Mouse (Mus musculus): Measurements from ENCODE around the gene Tmem208. TPM values are rescaled to one million over a fixed set of nuclear protein-coding genes. Genes with fewer than 3 reads are reported as not detected.

Tmem208 gene
- total RNA-seq, 2 experiments from 2014 or later: 64.8 to 82.8 TPM

GRCm38 (mm10) chr8:105348450-105349095 is 22.4 kb downstream of the Tmem208 start, which contains the start of gene Slc9a5:
Slc9a5 (plus strand) TSS chr8:105348843.
- ATAC-seq (replicated peaks; ENCODE audit: poor library complexity, severe bottlenecking): no peak

DNA sequence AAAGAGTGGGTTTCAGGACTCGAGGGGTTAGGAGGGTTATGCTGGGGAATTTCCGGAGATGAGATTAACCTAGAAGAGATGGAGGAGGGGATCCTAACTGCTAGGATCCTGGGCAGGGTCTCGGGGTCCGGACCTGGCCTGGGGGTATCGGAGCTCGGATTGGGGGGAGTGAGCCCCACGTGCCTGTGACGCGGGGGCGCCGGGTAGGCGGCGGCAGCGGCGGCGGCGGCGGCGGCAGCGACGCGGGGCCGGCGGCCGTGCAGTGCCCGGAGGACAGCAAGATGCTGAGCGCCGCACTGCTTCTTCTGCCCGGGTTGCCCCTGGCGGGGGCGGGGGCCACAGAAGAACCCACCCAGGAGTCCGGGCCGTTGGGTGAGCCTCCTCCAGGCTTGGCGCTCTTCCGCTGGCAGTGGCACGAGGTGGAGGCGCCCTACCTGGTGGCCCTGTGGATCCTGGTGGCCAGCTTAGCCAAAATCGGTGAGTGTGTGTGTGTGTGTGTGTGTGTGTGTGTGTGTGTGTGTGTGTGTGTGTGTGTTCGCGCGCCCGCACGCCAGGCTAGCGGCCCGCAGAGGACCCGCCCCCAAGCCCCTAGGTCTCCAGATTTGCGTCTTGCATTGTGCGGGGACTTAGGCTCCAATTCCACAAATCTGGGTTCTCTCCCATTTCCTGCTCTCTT is 23.1 kb downstream of the Tmem208 start:
- 0 out of 2 replicates have a peak, but pooled peaks have one; percentile 3 for ATAC-seq (replicated peaks; ENCODE audit: poor library complexity, severe bottlenecking)

DNA sequence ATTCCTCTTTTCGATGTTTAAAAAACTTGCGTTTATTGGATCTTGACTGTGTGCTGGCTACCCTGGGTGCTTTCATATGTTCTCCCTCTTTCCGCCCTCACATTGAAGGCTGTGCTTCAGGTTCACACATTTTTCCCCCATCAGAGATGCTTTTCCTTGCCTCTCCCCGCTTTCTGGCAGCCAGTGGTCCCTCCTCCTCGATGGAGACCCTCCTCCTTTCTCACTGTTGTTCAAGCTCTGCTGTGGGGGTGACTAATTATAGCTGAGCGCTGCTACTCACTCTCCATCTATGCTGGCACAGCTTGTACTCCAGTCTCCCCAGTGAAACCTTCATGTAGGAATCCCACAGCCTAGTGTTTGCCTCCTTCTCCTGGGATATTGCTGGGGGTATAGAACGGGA is 24.0 kb downstream of the Tmem208 start:
- no peak for ATAC-seq (replicated peaks; ENCODE audit: poor library complexity, severe bottlenecking)

DNA sequence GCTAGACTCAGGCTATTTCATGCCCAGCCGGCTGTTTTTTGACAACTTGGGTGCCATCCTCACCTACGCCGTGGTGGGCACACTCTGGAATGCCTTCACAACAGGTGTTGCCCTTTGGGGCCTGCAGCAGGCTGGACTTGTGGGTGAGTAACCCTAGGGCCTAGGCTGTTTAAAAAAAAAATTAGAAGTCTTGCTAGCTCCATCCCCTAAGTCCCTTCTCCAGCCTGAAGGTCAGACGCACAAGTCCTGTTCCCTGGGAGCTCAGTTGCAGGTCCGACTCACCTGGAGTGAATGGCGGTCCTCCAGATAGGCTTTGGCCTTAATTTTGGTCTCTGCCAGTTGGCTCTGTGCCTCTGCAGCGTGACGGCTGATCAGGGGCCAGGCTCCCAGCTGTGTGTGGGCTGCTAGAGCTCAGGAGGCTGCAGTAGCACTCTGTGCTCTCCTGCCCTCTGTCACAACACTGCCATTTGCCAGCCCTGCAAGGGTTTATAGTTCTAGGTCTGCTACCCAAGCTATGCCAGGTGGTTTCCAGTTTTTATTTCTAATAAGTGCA is 27.5 kb downstream of the Tmem208 start:
- no peak for ATAC-seq (replicated peaks; ENCODE audit: poor library complexity, severe bottlenecking)

DNA sequence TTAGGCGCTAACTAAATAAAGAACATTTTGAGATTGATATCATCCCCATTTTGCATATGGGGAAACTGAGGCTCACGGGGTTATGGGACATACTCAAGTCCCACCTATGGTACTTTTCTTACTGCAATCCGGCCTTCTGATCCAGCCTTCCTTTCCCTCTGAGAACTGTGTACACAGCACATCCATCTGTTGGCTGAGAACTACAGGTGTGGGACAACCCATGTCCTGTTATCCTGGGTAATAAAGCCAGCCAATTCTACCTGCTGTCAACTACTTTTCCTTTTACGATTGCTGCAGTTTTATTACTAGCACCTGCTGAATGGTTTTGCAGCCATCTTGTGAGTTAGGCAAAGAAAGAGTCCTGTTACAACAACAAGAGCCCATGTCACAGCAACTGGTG is 28.4 kb downstream of the Tmem208 start:
- no peak for ATAC-seq (replicated peaks; ENCODE audit: poor library complexity, severe bottlenecking)

- peak; percentile 41; the same call in 1 of the 2 replicates for ATAC-seq (replicated peaks; ENCODE audit: poor library complexity, severe bottlenecking)
Observed at GRCm38 (mm10) chr8:105355179-105356024, 29.2 kb downstream of the Tmem208 start.

DNA sequence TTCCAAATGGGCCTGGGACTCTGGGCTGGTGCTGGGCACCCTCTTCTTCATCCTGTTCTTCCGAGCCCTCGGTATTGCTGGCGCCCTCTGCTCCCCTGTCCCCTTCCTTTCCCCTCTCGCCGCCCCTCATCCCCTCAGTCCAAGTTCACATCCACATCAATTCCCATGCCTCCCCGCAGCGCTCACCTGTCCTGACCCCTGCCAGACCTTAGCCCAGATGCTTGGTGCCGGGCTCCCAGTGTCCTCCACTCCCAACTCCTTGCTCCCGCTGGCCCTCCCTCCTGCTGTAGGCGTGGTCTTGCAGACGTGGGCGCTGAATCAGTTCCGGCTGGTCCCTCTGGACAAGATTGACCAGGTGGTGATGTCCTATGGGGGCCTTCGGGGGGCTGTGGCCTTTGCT is 30.5 kb downstream of the Tmem208 start:
- no peak for ATAC-seq (replicated peaks; ENCODE audit: poor library complexity, severe bottlenecking)

GRCm38 (mm10) chr8:105359208-105359607 is 33.1 kb downstream of the Tmem208 start:
- ATAC-seq (replicated peaks; ENCODE audit: poor library complexity, severe bottlenecking): no peak

GRCm38 (mm10) chr8:105359646-105360045 is 33.5 kb downstream of the Tmem208 start:
- no peak for ATAC-seq (replicated peaks; ENCODE audit: poor library complexity, severe bottlenecking)

- peak; percentile 44; the same call in 1 of the 2 replicates for ATAC-seq (replicated peaks; ENCODE audit: poor library complexity, severe bottlenecking)
Observed at GRCm38 (mm10) chr8:105361751-105362702, 35.9 kb downstream of the Tmem208 start.

GRCm38 (mm10) chr8:105367107-105367506 is 41.0 kb downstream of the Tmem208 start:
- peak; percentile 50; the same call in 1 of the 2 replicates for ATAC-seq (replicated peaks; ENCODE audit: poor library complexity, severe bottlenecking)

- no peak for ATAC-seq (replicated peaks; ENCODE audit: poor library complexity, severe bottlenecking)
Observed at GRCm38 (mm10) chr8:105372473-105372872, 46.3 kb downstream of the Tmem208 start.

- ATAC-seq (replicated peaks; ENCODE audit: poor library complexity, severe bottlenecking): no peak
Observed at GRCm38 (mm10) chr8:105373032-105373431, 46.9 kb downstream of the Tmem208 start, which contains the start of gene Plekhg4. Plekhg4 (plus strand) TSS chr8:105373274.

- ATAC-seq (replicated peaks; ENCODE audit: poor library complexity, severe bottlenecking): peak; percentile 72
Observed at GRCm38 (mm10) chr8:105374513-105374966, 48.4 kb downstream of the Tmem208 start.

DNA sequence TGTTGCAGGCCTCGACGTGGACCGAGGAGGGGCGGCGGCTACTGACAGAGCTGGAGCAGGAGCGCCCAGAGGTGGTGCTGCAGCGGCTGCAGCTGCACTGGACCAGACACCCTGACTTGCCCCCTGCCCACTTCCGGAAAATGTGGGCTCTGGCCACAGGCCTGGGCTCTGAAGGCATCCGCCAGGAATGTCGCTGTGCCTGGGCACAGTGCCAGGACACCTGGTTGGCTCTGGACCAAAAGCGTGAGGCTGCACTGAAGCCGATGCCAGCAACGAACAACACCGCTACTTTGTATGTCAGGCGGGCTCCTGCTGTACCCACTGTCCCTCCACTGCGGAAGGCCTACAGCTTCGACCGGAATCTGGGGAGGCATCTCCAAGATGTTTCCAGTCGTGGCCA is 52.5 kb downstream of the Tmem208 start:
- no peak for ATAC-seq (replicated peaks; ENCODE audit: poor library complexity, severe bottlenecking)

- no peak for ATAC-seq (replicated peaks; ENCODE audit: poor library complexity, severe bottlenecking)
Observed at GRCm38 (mm10) chr8:105380308-105380707, 54.2 kb downstream of the Tmem208 start.

DNA sequence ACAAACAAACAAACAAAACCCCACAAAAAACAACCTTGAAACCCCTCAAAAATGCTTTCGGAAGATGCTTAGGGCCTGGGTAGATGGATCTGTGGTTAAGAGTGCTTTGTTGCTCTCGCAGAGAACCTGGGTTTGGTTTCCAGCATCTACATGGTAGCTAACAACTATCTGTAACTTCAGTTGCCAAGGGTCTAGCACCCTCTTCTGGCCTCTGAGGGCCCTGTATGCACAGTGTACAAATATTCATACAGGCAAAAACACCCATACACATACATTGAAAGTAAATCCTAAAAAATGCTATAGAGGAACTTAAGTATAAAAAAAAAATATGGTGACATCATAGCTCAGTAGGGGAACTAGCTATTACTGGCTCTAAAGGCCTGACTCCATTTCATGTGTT is 57.9 kb downstream of the Tmem208 start:
- peak; percentile 42 for ATAC-seq (replicated peaks; ENCODE audit: poor library complexity, severe bottlenecking)

Data from granulocyte monocyte progenitor cell, adult 5-6 weeks (primary cell).